ENCODE assay signal across 15 mouse cellular contexts in genomic region chr13:98914844-98915212, GRCm38 (mm10). TPM values are rescaled to one million over a fixed set of nuclear protein-coding genes. Genes with fewer than 3 reads are reported as not detected.
DNase-seq lines count a peak whose midpoint lies in the region; ATAC-seq lines count a peak whose summit lies in the region.
"Had no signal": no experiment of that assay in that cellular context is flagged by ENCODE, and none has a peak within 500 bp of the region (broad histone marks: within the 10 kb centered on the region; RNA-seq: fewer than 3 reads in every experiment).

No protein-coding gene starts in this region.

- no peak overlapping the region for H3K4me3 ChIP-seq in kidney, embryonic 15.5 days (replicated peaks)
- H3K4me3 ChIP-seq in neural tube, embryonic 12.5 days, result no peak overlapping the region
- no peak overlapping the region for H3K4me3 ChIP-seq in liver, embryonic 15.5 days (replicated peaks)
- H3K4me3 ChIP-seq: embryonic facial prominence, embryonic 13.5 days; heart, embryonic 13.5 days; limb, embryonic 13.5 days had no signal

- ATAC-seq in kidney, embryonic 15.5 days (replicated peaks; ENCODE audit: low FRiP score), result no peak
- no peak for ATAC-seq in neural tube, embryonic 12.5 days (ENCODE audit: low FRiP score, low read depth)
- no peak for ATAC-seq in liver, embryonic 15.5 days (ENCODE audit: insufficient read depth)

- H3K4me1 ChIP-seq in kidney, embryonic 15.5 days, result peaks cover 68% of the 10 kb centered on the region
- peaks cover 36% of the 10 kb centered on the region for H3K4me1 ChIP-seq in neural tube, embryonic 12.5 days
- peaks cover 56% of the 10 kb centered on the region for H3K4me1 ChIP-seq in liver, embryonic 15.5 days (replicated peaks)

- H3K9ac ChIP-seq in kidney, embryonic 15.5 days, result no peak overlapping the region
- H3K9ac ChIP-seq in neural tube, embryonic 12.5 days, result no peak overlapping the region
- H3K9ac ChIP-seq in liver, embryonic 15.5 days, result no peak overlapping the region
- H3K9ac ChIP-seq: embryonic facial prominence, embryonic 13.5 days; heart, embryonic 13.5 days; limb, embryonic 13.5 days had no signal

- no peaks in the 10 kb centered on the region for H3K27me3 ChIP-seq in kidney, embryonic 15.5 days
- no peaks in the 10 kb centered on the region for H3K27me3 ChIP-seq in neural tube, embryonic 12.5 days (replicated peaks)
- H3K27me3 ChIP-seq in liver, embryonic 15.5 days, result no peaks in the 10 kb centered on the region
- H3K27me3 ChIP-seq: embryonic facial prominence, embryonic 13.5 days; heart, embryonic 13.5 days; limb, embryonic 13.5 days had no signal

- 44% methylated on average over 5 of the region's 5 CpGs for WGBS in kidney, embryonic 15.5 days
- 63% methylated on average over 5 of the region's 5 CpGs for WGBS in neural tube, embryonic 12.5 days
- 73% methylated on average over 5 of the region's 5 CpGs for WGBS in liver, embryonic 15.5 days (ENCODE audit: insufficient replicate concordance)

- no peaks in the 10 kb centered on the region for H3K9me3 ChIP-seq in kidney, embryonic 15.5 days (replicated peaks)
- no peaks in the 10 kb centered on the region for H3K9me3 ChIP-seq in neural tube, embryonic 12.5 days
- no peaks in the 10 kb centered on the region for H3K9me3 ChIP-seq in liver, embryonic 15.5 days (replicated peaks)
- H3K9me3 ChIP-seq: embryonic facial prominence, embryonic 13.5 days; heart, embryonic 13.5 days; limb, embryonic 13.5 days had no signal

- no peak overlapping the region for H3K4me2 ChIP-seq in kidney, embryonic 15.5 days
- peak overlapping the region; percentile 9; the same call in 1 of the 2 replicates for H3K4me2 ChIP-seq in neural tube, embryonic 12.5 days (replicated peaks)
- no peak overlapping the region for H3K4me2 ChIP-seq in liver, embryonic 15.5 days
- H3K4me2 ChIP-seq: embryonic facial prominence, embryonic 13.5 days; heart, embryonic 13.5 days; limb, embryonic 13.5 days had no signal

- no peak for DNase-seq in kidney, adult 11 months
- no peak for DNase-seq in neural tube, embryonic 10.5 days (ENCODE audit: extremely low spot score, low spot score)
- DNase-seq in right cerebral cortex, postnatal 14 days, result no peak
- no peak for DNase-seq in spleen, postnatal 10 days (ENCODE audit: low spot score in 2 of 2)
- DNase-seq: adrenal gland, postnatal 10 days; cerebellum, adult 2 months; gastrocnemius, postnatal 14 days; lung, postnatal 14 days; thymus, adult 2 months had no signal

- peak overlapping the region; percentile 60 for H3K27ac ChIP-seq in kidney, embryonic 15.5 days
- no peak overlapping the region for H3K27ac ChIP-seq in neural tube, embryonic 12.5 days
- H3K27ac ChIP-seq in liver, embryonic 15.5 days (replicated peaks), result peak overlapping the region; percentile 42; the same call in 1 of the 2 replicates
- H3K27ac ChIP-seq: heart, embryonic 13.5 days had no signal

- H3K36me3 ChIP-seq in kidney, embryonic 15.5 days, result peaks cover 26% of the 10 kb centered on the region
- H3K36me3 ChIP-seq in neural tube, embryonic 12.5 days, result peaks cover 4% of the 10 kb centered on the region; the same call in 1 of the 2 replicates
- H3K36me3 ChIP-seq in liver, embryonic 15.5 days (replicated peaks), result no peaks in the 10 kb centered on the region

RNA-seq across cellular contexts. Expression of gene Tnpo1, which starts 11.4 kb away (rescaled TPM):
- polyA plus RNA-seq in kidney, embryonic 15.5 days (2015; fragmentation: Nextera tagmentation; extraction: Ambion mirVana), result 69.0 and 77.0 TPM in 2 replicates
- polyA plus RNA-seq in neural tube, embryonic 12.5 days (2016; fragmentation: Nextera tagmentation; extraction: Ambion mirVana), result 76.4 and 82.5 TPM in 2 replicates
- polyA plus RNA-seq in liver, embryonic 15.5 days (2015; fragmentation: Nextera tagmentation; extraction: Ambion mirVana), result 20.7 and 20.9 TPM in 2 replicates
